Mouse (Mus musculus): ENCODE measurements at regions not wholly inside any gene's neighbourhood (a gene's known extent, or its start where the extent isn't known, plus 50 kb on each side); places are given as distances from the start of the nearest gene placed in this dataset.
A peak's percentile ranks its signal among the peaks of the same experiment; 100 is the strongest.

- intact Hi-C loops (cut with DNase I): loop anchor here (10.0 kb wide), 1 partner anchor 251 kb away; no protein-coding TSS in a partner anchor
- peak; percentile 6 to 65 for DNase-seq (ENCODE audit: low spot score in 2 of 2)
Observed at GRCm38 (mm10) chr3:43155643-43156042, 1413.2 kb downstream of the D3Ertd751e start.

GRCm38 (mm10) chr3:43160530-43160929, 1418.1 kb downstream of the D3Ertd751e start:
- intact Hi-C loops (cut with DNase I): loop anchor here (10.0 kb wide), 1 partner anchor 386 kb away; no protein-coding TSS in a partner anchor
- DNase-seq (ENCODE audit: low spot score in 2 of 2): peak in 1 of 2 experiments; percentile 50

GRCm38 (mm10) chr3:43182785-43183184, 1440.4 kb downstream of the D3Ertd751e start:
- intact Hi-C loops (cut with DNase I): no loop called here
- no peak for DNase-seq (ENCODE audit: low spot score in 2 of 2)

- DNase-seq (ENCODE audit: low spot score in 2 of 2): peak in 1 of 2 experiments; percentile 14
- intact Hi-C loops (cut with DNase I): loop anchor here (5.0 kb wide), 1 partner anchor 1712 kb away; no protein-coding TSS in a partner anchor
Observed at GRCm38 (mm10) chr3:43199891-43200290, 1457.5 kb downstream of the D3Ertd751e start.

GRCm38 (mm10) chr3:43209646-43210045, 1467.2 kb downstream of the D3Ertd751e start:
- intact Hi-C loops (cut with DNase I): no loop called here
- DNase-seq (ENCODE audit: low spot score in 2 of 2): no peak

GRCm38 (mm10) chr3:43218726-43219125, 1476.3 kb downstream of the D3Ertd751e start:
- no peak for DNase-seq (ENCODE audit: low spot score in 2 of 2)
- intact Hi-C loops (cut with DNase I): no loop called here

- intact Hi-C loops (cut with DNase I): no loop called here
Observed at GRCm38 (mm10) chr3:43246639-43247038, 1504.2 kb downstream of the D3Ertd751e start.

More at GRCm38 (mm10) chr3:43246639-43247038, 1504.2 kb downstream of the D3Ertd751e start:
- peak in 1 of 2 experiments; percentile 15 for DNase-seq (ENCODE audit: low spot score in 2 of 2)
